Mouse (Mus musculus) forebrain, embryonic 14.5 days (tissue): Measurements from ENCODE around the gene Orm3. TPM values are rescaled to one million over a fixed set of nuclear protein-coding genes. Genes with fewer than 3 reads are reported as not detected.

Experiments used
- ATAC-seq: fragments of 200-750 bp; cut with Nextera tagmentation; 2 replicates; pipeline ENCODE4 v1.8.0; 2017; ENCODE audit warnings: mild to moderate bottlenecking, moderate library complexity
- DNase-seq: peaks from one replicate; pipeline ENCODE4 v3.0.0-alpha.2; 2015; ENCODE audit warnings: low spot score
- H3K27ac ChIP-seq: fragments of 300-500 bp; sonication (generic); 2 replicates; pipeline ENCODE4 v1.5.1; 2014; ENCODE audit warnings: low read depth, mild to moderate bottlenecking, control low read depth, low read length, moderate library complexity
- H3K27me3 ChIP-seq: fragments of 300-500 bp; sonication (generic); replicated peaks from 2 replicates; pipeline ENCODE4 v1.6.1; 2014; ENCODE audit warnings: low read length, control low read depth, mixed read lengths; ENCODE audit not compliant: control insufficient read depth, insufficient read depth
- H3K36me3 ChIP-seq: fragments of 300-500 bp; sonication (generic); 2 replicates; pipeline ENCODE4 v1.6.1; 2014; ENCODE audit warnings: low read length, control low read depth; ENCODE audit not compliant: control insufficient read depth, insufficient read depth
- H3K4me1 ChIP-seq: fragments of 300-500 bp; sonication (generic); 2 replicates; pipeline ENCODE4 v1.6.1; 2014; ENCODE audit warnings: antibody characterized with exemption, low read length, control low read depth; ENCODE audit not compliant: control insufficient read depth, insufficient read depth
- H3K4me2 ChIP-seq: fragments of 300-500 bp; sonication (generic); 2 replicates; pipeline ENCODE4 v1.6.1; 2014; ENCODE audit warnings: mild to moderate bottlenecking, control low read depth, low read length
- H3K4me3 ChIP-seq: fragments of 300-500 bp; sonication (generic); 2 replicates; pipeline ENCODE4 v1.5.1; 2014; ENCODE audit warnings: low read depth, low read length, control low read depth
- H3K9ac ChIP-seq: fragments of 300-500 bp; sonication (generic); 2 replicates; pipeline ENCODE4 v1.6.1; 2014; ENCODE audit warnings: mild to moderate bottlenecking, low read length, control low read depth, moderate library complexity
- H3K9me3 ChIP-seq: fragments of 300-500 bp; sonication (generic); replicated peaks from 2 replicates; pipeline ENCODE4 v1.6.1; 2016; ENCODE audit warnings: low read length, control low read depth, mixed read lengths; ENCODE audit not compliant: control insufficient read depth
- WGBS: fragments of 180-500 bp; shearing (Covaris S2); extraction: QIAGEN DNeasy Blood & Tissue Kit; methylation state at CpG from one replicate; pipeline ENCODE4 v1.1.7; 2014; 5-methylcytosine and 5-hydroxymethylcytosine counted together
- polyA plus RNA-seq: library from polyadenylated mRNA; unstranded; fragments of >200 nt; fragmentation: Nextera tagmentation; extraction: Ambion mirVana; gene quantifications from 2 replicates; pipeline ENCODE4 v1.2.1, GENCODE M21; 2014

Orm3 gene
- polyA plus RNA-seq, 1 experiment from 2014 or later, result not detected

- H3K9me3 ChIP-seq, result no peaks in the 10 kb centered on the region
- peak overlapping the region; percentile 55 for H3K9ac ChIP-seq
- 69% methylated on average over 6 of the region's 6 CpGs for WGBS
- no peak for DNase-seq
- H3K4me2 ChIP-seq, result peak overlapping the region; percentile 49
- H3K27ac ChIP-seq, result peak overlapping the region; percentile 92
- H3K27me3 ChIP-seq, result no peaks in the 10 kb centered on the region
- H3K4me1 ChIP-seq, result peaks cover 65% of the 10 kb centered on the region
- H3K36me3 ChIP-seq, result peaks cover 3% of the 10 kb centered on the region; the same call in 1 of the 2 replicates
- peak overlapping the region; percentile 21 for H3K4me3 ChIP-seq
- ATAC-seq, result peak; percentile 3; the same call in 1 of the 2 replicates
Observed at GRCm38 (mm10) chr4:63402558-63402957, 46.6 kb downstream of the Orm3 start.

- peaks cover 66% of the 10 kb centered on the region for H3K4me1 ChIP-seq
- H3K9ac ChIP-seq, result peak within 1 kb of the TSS; percentile 55
- peak within 1 kb of the TSS; percentile 21 for H3K4me3 ChIP-seq
Observed at GRCm38 (mm10) chr4:63403040-63403959, 47.3 kb downstream of the Orm3 start, which contains the start of gene Akna. Akna (minus strand) TSS chr4:63403354.

GRCm38 (mm10) chr4:63404205-63404604 lies 48.2 kb downstream of the Orm3 start:
- Histone ChIP-seq H3K27ac (peak overlapping the region; percentile 92), H3K9ac (peak overlapping the region; percentile 4; the same call in 1 of the 2 replicates), H3K4me3 (no peak overlapping the region), H3K9me3 (no peaks in the 10 kb centered on the region), H3K27me3 (no peaks in the 10 kb centered on the region), H3K4me2 (peak overlapping the region; percentile 49; the same call in 1 of the 2 replicates), H3K4me1 (peaks cover 73% of the 10 kb centered on the region), H3K36me3 (peaks cover 3% of the 10 kb centered on the region; the same call in 1 of the 2 replicates)
- 80% methylated on average over 7 of the region's 7 CpGs for WGBS
- DNase-seq, result no peak
- no peak for ATAC-seq

More at GRCm38 (mm10) chr4:63403040-63403959, 47.3 kb downstream of the Orm3 start, which contains the start of gene Akna:
- peak; percentile 79 for ATAC-seq
- Histone ChIP-seq H3K4me2 (peak within 1 kb of the TSS; percentile 49), H3K27ac (peak within 1 kb of the TSS; percentile 92), H3K36me3 (peaks cover 3% of the 10 kb centered on the region; the same call in 1 of the 2 replicates), H3K9me3 (no peaks in the 10 kb centered on the region), H3K27me3 (no peaks in the 10 kb centered on the region)
- 7% methylated on average over 17 of the region's 17 CpGs for WGBS
- DNase-seq, result peak; percentile 95

GRCm38 (mm10) chr4:63405051-63405450 lies 49.1 kb downstream of the Orm3 start:
- ATAC-seq (peak; percentile 38), DNase-seq (peak; percentile 84)
- H3K4me1 ChIP-seq, result peaks cover 70% of the 10 kb centered on the region
- H3K27me3 ChIP-seq, result no peaks in the 10 kb centered on the region
- H3K4me3 ChIP-seq, result no peak overlapping the region
- peak overlapping the region; percentile 16; the same call in 1 of the 2 replicates for H3K4me2 ChIP-seq
- 7% methylated on average over 7 of the region's 7 CpGs for WGBS
- H3K27ac ChIP-seq, result peak overlapping the region; percentile 92
- no peaks in the 10 kb centered on the region for H3K9me3 ChIP-seq
- H3K36me3 ChIP-seq, result peaks cover 3% of the 10 kb centered on the region; the same call in 1 of the 2 replicates
- no peak overlapping the region for H3K9ac ChIP-seq

- WGBS, result 47% methylated on average over 4 of the region's 4 CpGs
- no peak for DNase-seq
- peaks cover 3% of the 10 kb centered on the region; the same call in 1 of the 2 replicates for H3K36me3 ChIP-seq
- peaks cover 69% of the 10 kb centered on the region for H3K4me1 ChIP-seq
- no peaks in the 10 kb centered on the region for H3K9me3 ChIP-seq
- peak overlapping the region; percentile 16; the same call in 1 of the 2 replicates for H3K4me2 ChIP-seq
- no peak overlapping the region for H3K4me3 ChIP-seq
- peak overlapping the region; percentile 92 for H3K27ac ChIP-seq
- no peak for ATAC-seq
- no peaks in the 10 kb centered on the region for H3K27me3 ChIP-seq
- H3K9ac ChIP-seq, result no peak overlapping the region
Observed at GRCm38 (mm10) chr4:63405683-63406082, 49.7 kb downstream of the Orm3 start.

- ATAC-seq, result peak; percentile 19
- peaks cover 51% of the 10 kb centered on the region for H3K4me1 ChIP-seq
Observed at GRCm38 (mm10) chr4:63408247-63408646, 52.3 kb downstream of the Orm3 start.

GRCm38 (mm10) chr4:63408649-63409048 lies 52.7 kb downstream of the Orm3 start:
- ATAC-seq (peak; percentile 47), DNase-seq (peak; percentile 80)
- WGBS, result 6% methylated on average over 8 of the region's 8 CpGs
- Histone ChIP-seq H3K27ac (peak overlapping the region; percentile 74), H3K27me3 (no peaks in the 10 kb centered on the region), H3K4me2 (peak overlapping the region; percentile 95), H3K4me3 (peak overlapping the region; percentile 68), H3K4me1 (peaks cover 47% of the 10 kb centered on the region), H3K9ac (peak overlapping the region; percentile 65), H3K9me3 (no peaks in the 10 kb centered on the region), H3K36me3 (no peaks in the 10 kb centered on the region)

More at GRCm38 (mm10) chr4:63408247-63408646, 52.3 kb downstream of the Orm3 start:
- peak overlapping the region; percentile 68 for H3K4me3 ChIP-seq
- peak overlapping the region; percentile 95 for H3K4me2 ChIP-seq
- H3K27ac ChIP-seq, result peak overlapping the region; percentile 74
- DNase-seq, result peak; percentile 78
- 22% methylated on average over 7 of the region's 7 CpGs for WGBS
- peak overlapping the region; percentile 47 for H3K9ac ChIP-seq
- H3K9me3 ChIP-seq, result no peaks in the 10 kb centered on the region
- H3K27me3 ChIP-seq, result no peaks in the 10 kb centered on the region
- no peaks in the 10 kb centered on the region for H3K36me3 ChIP-seq
